38 mouse cellular contexts compared by ENCODE assay signal in the genomic region with DNA sequence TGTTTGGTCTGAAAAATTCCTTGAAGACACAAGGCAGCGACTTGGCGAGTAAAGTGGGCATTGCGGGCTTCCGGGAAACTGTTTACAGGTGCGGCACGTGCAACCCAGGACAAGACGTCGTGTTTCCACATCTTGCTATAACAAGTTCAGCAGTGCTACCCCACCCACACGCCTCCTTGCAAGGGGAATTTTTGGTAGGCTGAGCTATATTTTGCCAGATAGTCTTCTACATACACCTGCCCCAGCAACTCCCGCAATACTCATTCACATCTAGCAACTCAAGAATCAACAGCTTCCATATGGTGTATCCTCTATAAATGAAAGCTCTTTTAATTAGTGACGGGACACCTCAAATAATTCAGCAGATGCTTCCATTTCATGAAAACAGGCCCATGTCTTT. TPM values are rescaled to one million over a fixed set of nuclear protein-coding genes. Genes with fewer than 3 reads are reported as not detected.
A peak's percentile ranks its signal among the peaks of the same experiment; 100 is the strongest.
DNase-seq lines count a peak whose midpoint lies in the region; ATAC-seq lines count a peak whose summit lies in the region.
"Had no signal": no experiment of that assay in that cellular context is flagged by ENCODE, and none has a peak within 500 bp of the region (broad histone marks: within the 10 kb centered on the region; RNA-seq: fewer than 3 reads in every experiment).

No protein-coding gene starts in this region.

- no peak overlapping the region for H3K4me3 ChIP-seq in forebrain, embryonic 14.5 days (ENCODE audit: low read depth, low read length)
- H3K4me3 ChIP-seq in forebrain, embryonic 15.5 days: no peak overlapping the region
- H3K4me3 ChIP-seq in hindbrain, embryonic 11.5 days (ENCODE audit: low read depth, low read length): no peak overlapping the region
- H3K4me3 ChIP-seq: embryonic facial prominence, embryonic 10.5 days; embryonic facial prominence, embryonic 13.5 days; erythroblast, embryonic 14.5 days; forebrain, embryonic 12.5 days; heart, embryonic 12.5 days; heart, embryonic 15.5 days; hindbrain, embryonic 10.5 days had no signal

- WGBS in forebrain, embryonic 14.5 days: 84% methylated on average over 11 of the region's 11 CpGs
- 84% methylated on average over 11 of the region's 11 CpGs for WGBS in forebrain, embryonic 15.5 days
- 94% methylated on average over 11 of the region's 11 CpGs for WGBS in hindbrain, embryonic 11.5 days

- DNase-seq in forebrain, embryonic 14.5 days (ENCODE audit: low spot score): peak; percentile 27
- DNase-seq in left cerebral cortex, postnatal 14 days (ENCODE audit: low spot score in 2 of 2): peak; percentile 30 to 40
- no peak for DNase-seq in left cerebral cortex, adult 18-20 months (ENCODE audit: low spot score in 2 of 2)
- peak; percentile 33 to 39 for DNase-seq in right cerebral cortex, adult 2 months (ENCODE audit: low spot score in 2 of 2)
- DNase-seq in right cerebral cortex, postnatal 4 days: no peak
- DNase-seq in adrenal gland, postnatal 14 days: no peak
- no peak for DNase-seq in hindbrain, embryonic 11.5 days (ENCODE audit: low spot score)
- DNase-seq: adrenal gland, postnatal 10 days; cerebellum, adult 11-12 months; cerebellum, adult 8-10 months; cerebellum, postnatal 10 days; cerebellum, postnatal 36 days; embryo, embryonic 11 days; forebrain, postnatal 0 days; gastrocnemius, postnatal 10 days; gastrocnemius, postnatal 36 days; heart, postnatal 10 days; heart, postnatal 36 days had no signal

- H3K27ac ChIP-seq in forebrain, embryonic 14.5 days (ENCODE audit: low read depth, low read length): no peak overlapping the region
- no peak overlapping the region for H3K27ac ChIP-seq in forebrain, embryonic 15.5 days (replicated peaks)
- H3K27ac ChIP-seq in hindbrain, embryonic 11.5 days (ENCODE audit: low read depth, low read length): no peak overlapping the region
- H3K27ac ChIP-seq: embryonic facial prominence, embryonic 10.5 days; embryonic facial prominence, embryonic 13.5 days; forebrain, embryonic 12.5 days; heart, embryonic 15.5 days; hindbrain, embryonic 10.5 days; hindbrain, embryonic 14.5 days; hindbrain, postnatal 0 days had no signal

- no peaks in the 10 kb centered on the region for H3K4me1 ChIP-seq in forebrain, embryonic 14.5 days (ENCODE audit: control insufficient read depth, insufficient read depth, low read length)
- H3K4me1 ChIP-seq in forebrain, embryonic 15.5 days: 0 out of 2 replicates have a peak, but pooled peaks cover 3% of the 10 kb centered on the region
- no peaks in the 10 kb centered on the region for H3K4me1 ChIP-seq in hindbrain, embryonic 11.5 days (replicated peaks; ENCODE audit: control insufficient read depth, insufficient read depth, low read length)
- H3K4me1 ChIP-seq: embryonic facial prominence, embryonic 10.5 days; embryonic facial prominence, embryonic 13.5 days; forebrain, embryonic 12.5 days; heart, embryonic 15.5 days; hindbrain, embryonic 10.5 days had no signal

- no peaks in the 10 kb centered on the region for H3K27me3 ChIP-seq in forebrain, embryonic 14.5 days (replicated peaks; ENCODE audit: control insufficient read depth, insufficient read depth, low read length)
- H3K27me3 ChIP-seq in forebrain, embryonic 15.5 days: no peaks in the 10 kb centered on the region
- H3K27me3 ChIP-seq in hindbrain, embryonic 11.5 days (ENCODE audit: control insufficient read depth, insufficient read depth, low read length): no peaks in the 10 kb centered on the region
- H3K27me3 ChIP-seq: embryonic facial prominence, embryonic 13.5 days; forebrain, embryonic 12.5 days; heart, embryonic 12.5 days; heart, embryonic 15.5 days; Patski had no signal

- ATAC-seq in forebrain, embryonic 14.5 days: no peak
- ATAC-seq in forebrain, embryonic 15.5 days (replicated peaks): no peak
- ATAC-seq in hindbrain, embryonic 11.5 days (ENCODE audit: low FRiP score): no peak
- ATAC-seq: forebrain, postnatal 0 days; hindbrain, postnatal 0 days; inflammation-experienced regulatory T-cells, adult 6 months; Patski had no signal

- intact Hi-C loops in left cerebral cortex, postnatal 14 days (cut with DNase I): no loop called here

- H3K9ac ChIP-seq in forebrain, embryonic 14.5 days (ENCODE audit: low read length): no peak overlapping the region
- H3K9ac ChIP-seq in forebrain, embryonic 15.5 days (replicated peaks): no peak overlapping the region
- H3K9ac ChIP-seq in hindbrain, embryonic 11.5 days (ENCODE audit: low read depth, low read length): no peak overlapping the region
- H3K9ac ChIP-seq: embryonic facial prominence, embryonic 13.5 days; forebrain, embryonic 12.5 days; forebrain, postnatal 0 days; heart, embryonic 12.5 days; heart, embryonic 15.5 days; hindbrain, embryonic 14.5 days had no signal

- H3K9me3 ChIP-seq in forebrain, embryonic 14.5 days (replicated peaks; ENCODE audit: control insufficient read depth, low read length): no peaks in the 10 kb centered on the region
- H3K9me3 ChIP-seq in forebrain, embryonic 15.5 days: no peaks in the 10 kb centered on the region
- no peaks in the 10 kb centered on the region for H3K9me3 ChIP-seq in hindbrain, embryonic 11.5 days (ENCODE audit: control insufficient read depth, low read length)
- H3K9me3 ChIP-seq: embryonic facial prominence, embryonic 10.5 days; embryonic facial prominence, embryonic 13.5 days; forebrain, embryonic 12.5 days; heart, embryonic 12.5 days; heart, embryonic 15.5 days; hindbrain, embryonic 10.5 days had no signal

- H3K4me2 ChIP-seq in forebrain, embryonic 14.5 days (ENCODE audit: low read length): no peak overlapping the region
- H3K4me2 ChIP-seq in forebrain, embryonic 15.5 days (replicated peaks): no peak overlapping the region
- no peak overlapping the region for H3K4me2 ChIP-seq in hindbrain, embryonic 11.5 days (replicated peaks; ENCODE audit: low read depth, low read length)
- H3K4me2 ChIP-seq: embryonic facial prominence, embryonic 13.5 days; forebrain, embryonic 12.5 days; heart, embryonic 12.5 days; heart, embryonic 15.5 days; hindbrain, embryonic 14.5 days had no signal

- no peaks in the 10 kb centered on the region for H3K36me3 ChIP-seq in forebrain, embryonic 14.5 days (ENCODE audit: control insufficient read depth, insufficient read depth, low read length)
- no peaks in the 10 kb centered on the region for H3K36me3 ChIP-seq in forebrain, embryonic 15.5 days
- no peaks in the 10 kb centered on the region for H3K36me3 ChIP-seq in hindbrain, embryonic 11.5 days (ENCODE audit: control insufficient read depth, insufficient read depth, low read length)
- H3K36me3 ChIP-seq: embryonic facial prominence, embryonic 10.5 days; embryonic facial prominence, embryonic 13.5 days; forebrain, embryonic 12.5 days; heart, embryonic 12.5 days; heart, embryonic 15.5 days; hindbrain, embryonic 10.5 days had no signal

RNA-seq across cellular contexts. Expression of gene 9630041A04Rik, which starts 20.5 kb away (rescaled TPM):
- polyA plus RNA-seq in forebrain, embryonic 14.5 days (2014; fragmentation: Nextera tagmentation; extraction: Ambion mirVana): 0.28 TPM in 1 of 2 replicates, not detected in the other
- 0.60 TPM in 1 of 2 replicates, not detected in the other for polyA plus RNA-seq in forebrain, embryonic 15.5 days (2015; fragmentation: Nextera tagmentation; extraction: Ambion mirVana)
- not detected for total RNA-seq in left cerebral cortex, postnatal 14 days (2021)
- not detected for total RNA-seq in left cerebral cortex, adult 18-20 months (2021)
- total RNA-seq in adrenal gland, postnatal 14 days (2021): not detected in 2 replicates
- 0.28 TPM in 1 of 2 replicates, not detected in the other for polyA plus RNA-seq in hindbrain, embryonic 11.5 days (2014; fragmentation: Nextera tagmentation; extraction: Ambion mirVana)
- total RNA-seq: adrenal gland, adult 18-20 months; adrenal gland, postnatal 10 days; adrenal gland, postnatal 4 days; ES-E14; forebrain, postnatal 0 days; gastrocnemius, adult 18-20 months; gastrocnemius, postnatal 10 days; gastrocnemius, postnatal 36 days; granulocyte monocyte progenitor cell, adult 5-6 weeks; heart, adult 8-10 months; heart, postnatal 10 days; heart, postnatal 36 days; hindbrain, postnatal 0 days had no signal
- polyA plus RNA-seq: brain, embryonic 14.5 days; cortical plate, adult 2 months; embryonic facial prominence, embryonic 10.5 days; embryonic facial prominence, embryonic 13.5 days; erythroblast, embryonic 14.5 days; forebrain, postnatal 0 days; heart, embryonic 12.5 days; heart, embryonic 15.5 days; inflammation-experienced regulatory T-cells, adult 6 months; Patski had no signal

Comparison
In these comparisons a context has a peak if more than half of its experiments do, and no peak if none do; other contexts are left out.
1. DNase-seq: peak in forebrain, embryonic 14.5 days (single experiment), left cerebral cortex, postnatal 14 days (2 of 2) and right cerebral cortex, adult 2 months (2 of 2); none in left cerebral cortex, adult 18-20 months (0 of 2), right cerebral cortex, postnatal 4 days (single experiment), adrenal gland, postnatal 14 days (single experiment) and hindbrain, embryonic 11.5 days (single experiment).